Mouse (Mus musculus): ENCODE results near the gene Nit1. TPM values are rescaled to one million over a fixed set of nuclear protein-coding genes. Genes with fewer than 3 reads are reported as not detected.
A peak's percentile ranks its signal among the peaks of the same experiment; 100 is the strongest.

Gene Nit1
- total and polyA plus RNA-seq, 3 experiments, result 39.5 to 51.4 (median 40.8) TPM

DNA sequence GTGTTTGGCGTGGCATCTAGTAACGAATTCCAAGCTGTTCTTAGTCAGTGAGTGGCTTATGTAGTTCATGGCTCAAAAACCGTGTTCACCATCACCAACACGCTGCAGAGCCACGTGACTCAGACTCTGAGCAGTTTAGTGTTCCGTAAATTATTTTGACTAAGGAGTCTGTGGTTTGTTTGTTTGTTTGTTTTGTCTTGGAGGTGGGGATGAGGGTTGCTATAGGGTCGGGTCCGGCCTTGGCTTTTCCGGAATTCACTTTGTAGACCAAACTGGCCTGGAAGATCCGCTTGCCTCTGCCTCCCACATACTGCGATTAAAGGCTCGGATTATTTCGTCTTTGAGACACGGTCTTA is 627 bp upstream of the Nit1 start:
- H3K27ac ChIP-seq (ENCODE audit: insufficient read depth, low read depth), result peak overlapping the region; percentile 8; the same call in 1 of the 2 replicates
- dilution Hi-C loops (cut with MboI; ENCODE audit: extremely low pct_ligation_motif_present, extremely low pct_unique_long_range_greater_than_20kb, low sequenced_read_pairs) (no loop called here), in situ Hi-C loops (cut with MboI; ENCODE audit: low pct_ligation_motif_present, low pct_unique_long_range_greater_than_20kb, low sequenced_read_pairs) (no loop called here)
- peaks cover 5% of the 10 kb centered on the region for H3K9me3 ChIP-seq (replicated peaks; ENCODE audit: low read length)
- peak; percentile 41 for TF ChIP-seq USF1 (IDR thresholded peaks at IDR 0.05; ENCODE audit: low read depth, low read length)
- no peak for TF ChIP-seq E2F4 (IDR thresholded peaks at IDR 0.05; ENCODE audit: insufficient replicate concordance, low read depth, low read length)
- TF ChIP-seq SMC3 (IDR thresholded peaks at IDR 0.05; ENCODE audit: low read depth, low read length), result no peak
- no peak for TF ChIP-seq MXI1 (IDR thresholded peaks at IDR 0.05; ENCODE audit: low read depth, low read length)
- no peak for TF ChIP-seq CHD2 (IDR thresholded peaks at IDR 0.05; ENCODE audit: low read length)
- TF ChIP-seq CHD1 (IDR thresholded peaks at IDR 0.05; ENCODE audit: low read depth, low read length), result no peak
- TF ChIP-seq MAFK (IDR thresholded peaks at IDR 0.05; ENCODE audit: insufficient replicate concordance, low read length), result no peak
- TF ChIP-seq IRF4 (IDR thresholded peaks at IDR 0.05; ENCODE audit: low read depth, low read length), result no peak
- peak; percentile 40 for TF ChIP-seq USF2 (conservative IDR thresholded peaks at IDR 0.05; ENCODE audit: low read depth, low read length)
- TF ChIP-seq KAT2A (IDR thresholded peaks at IDR 0.05; ENCODE audit: insufficient replicate concordance, low read length), result no peak
- no peak for TF ChIP-seq GABPA (IDR thresholded peaks at IDR 0.05; ENCODE audit: insufficient replicate concordance, low read depth, low read length)
- no peak for TF ChIP-seq NRF1 (IDR thresholded peaks at IDR 0.05; ENCODE audit: low read depth, low read length)
- no peak for TF ChIP-seq ZC3H11A (IDR thresholded peaks at IDR 0.05; ENCODE audit: low read depth, low read length)
- TF ChIP-seq ZNF384 (IDR thresholded peaks at IDR 0.05; ENCODE audit: low read depth, low read length), result no peak
- TF ChIP-seq RCOR1 (conservative IDR thresholded peaks at IDR 0.05; ENCODE audit: low read depth, low read length), result no peak
- TF ChIP-seq ZMIZ1 (IDR thresholded peaks at IDR 0.05; ENCODE audit: low read depth, low read length), result no peak
- TF ChIP-seq EP300 (IDR thresholded peaks at IDR 0.05; ENCODE audit: low read length), result no peak
- 0 out of 2 replicates have a peak, but pooled peaks have one; percentile 63 for TF ChIP-seq MAX (IDR thresholded peaks at IDR 0.05; ENCODE audit: low read length)
- no peak for TF ChIP-seq HCFC1 (IDR thresholded peaks at IDR 0.05; ENCODE audit: low read depth, low read length)
- TF ChIP-seq TBP (conservative IDR thresholded peaks at IDR 0.05; ENCODE audit: low read depth, low read length), result no peak
- TF ChIP-seq TCF12 (IDR thresholded peaks at IDR 0.05; ENCODE audit: low read depth, low read length), result no peak
- TF ChIP-seq MYC (IDR thresholded peaks at IDR 0.05; ENCODE audit: low read depth, low read length), result peak; percentile 65; the same call in 1 of the 2 replicates
- no peak for TF ChIP-seq POLR2AphosphoS2 (IDR thresholded peaks at IDR 0.05; ENCODE audit: low read depth, low read length)
- TF ChIP-seq BHLHE40 (IDR thresholded peaks at IDR 0.05; ENCODE audit: low read depth, low read length), result 0 out of 2 replicates have a peak, but pooled peaks have one; percentile 12
- TF ChIP-seq UBTF (IDR thresholded peaks at IDR 0.05; ENCODE audit: low read depth, low read length), result no peak
- no peak for TF ChIP-seq SIN3A (IDR thresholded peaks at IDR 0.05; ENCODE audit: low read length)
- H3K4me3 ChIP-seq (replicated peaks in 1 of 3; ENCODE audit: low read depth in 2 of 3, low read length in 2 of 3, poor library complexity in 1 of 3), result peak overlapping the region; percentile 95 to 99 (median 99)
- H3K79me2 ChIP-seq (replicated peaks; ENCODE audit: control insufficient read depth, extremely low read depth, insufficient read depth, poor library complexity, severe bottlenecking), result peaks cover 52% of the 10 kb centered on the region
- no peak for DNase-seq (ENCODE audit: extremely low read depth)
- peaks cover 17 to 55% of the 10 kb centered on the region in 2 experiments for H3K36me3 ChIP-seq (replicated peaks in 1 of 2; ENCODE audit: control insufficient read depth in 1 of 2, insufficient read depth in 1 of 2, low read length in 1 of 2)
- peaks cover 4 to 47% of the 10 kb centered on the region in 2 experiments for H3K4me1 ChIP-seq (ENCODE audit: control insufficient read depth in 1 of 2, insufficient read depth in 2 of 2)
- peak overlapping the region; percentile 76 for H3K4me2 ChIP-seq (ENCODE audit: insufficient read depth, low read depth, poor library complexity, severe bottlenecking)
- H3K27me3 ChIP-seq (replicated peaks), result no peaks in the 10 kb centered on the region
- H3K9ac ChIP-seq (ENCODE audit: insufficient read depth, low read depth), result peak overlapping the region; percentile 81
